Mouse (Mus musculus): ENCODE results near the gene Myo3b. TPM values are rescaled to one million over a fixed set of nuclear protein-coding genes. Genes with fewer than 3 reads are reported as not detected.

The Myo3b gene
- polyA plus RNA-seq, 1 experiment: not detected

DNA sequence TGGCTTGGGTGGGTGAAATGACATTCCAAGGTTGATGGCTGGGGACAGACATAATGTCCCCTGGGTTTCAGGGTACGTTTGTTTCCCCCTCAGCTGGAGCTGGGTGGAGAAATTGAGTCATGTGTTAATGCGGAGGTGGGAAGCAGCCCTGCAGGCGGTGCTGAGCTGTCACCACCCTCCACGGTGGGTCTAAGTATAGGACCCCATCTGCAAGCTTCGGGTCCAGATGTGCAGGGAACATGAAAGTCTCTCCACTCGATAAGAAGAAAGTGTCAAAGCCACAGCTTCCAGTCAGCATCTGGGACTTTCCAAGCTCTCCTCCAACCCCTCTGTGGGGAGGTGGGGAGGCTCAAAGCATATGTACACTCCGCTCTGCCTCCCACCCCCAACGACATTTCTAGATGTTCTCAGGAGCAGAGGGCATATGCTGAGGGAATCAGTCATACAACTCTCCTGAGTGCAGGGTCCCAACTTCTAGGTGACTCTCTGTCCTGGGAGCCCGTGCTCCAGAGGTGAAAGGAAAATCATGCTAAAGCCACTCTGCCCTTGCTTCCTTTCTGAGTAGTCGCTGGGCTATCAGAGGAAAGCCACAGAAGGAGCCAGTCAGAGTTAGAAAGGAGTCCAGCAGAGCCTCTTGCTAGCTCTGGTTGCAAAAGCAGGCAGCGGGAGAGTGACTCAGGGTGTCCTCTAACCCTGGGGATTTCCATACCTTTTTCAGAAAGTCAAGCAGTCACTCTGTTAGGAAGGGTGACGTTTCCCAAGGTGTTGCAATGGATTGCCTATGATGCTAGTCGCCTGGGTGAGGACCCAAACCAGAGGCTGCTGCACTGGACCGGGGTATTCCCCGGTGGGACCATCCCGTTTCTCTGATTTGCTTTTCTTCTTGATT is 79.7 kb downstream of the Myo3b start:
- H3K27ac ChIP-seq (ENCODE audit: insufficient read depth, low read depth, low read length): no peak overlapping the region
- H3K4me1 ChIP-seq (ENCODE audit: control insufficient read depth, insufficient read depth, insufficient read length, low read length): no peaks in the 10 kb centered on the region
- no peak for TF ChIP-seq POLR2A (IDR thresholded peaks at IDR 0.05; ENCODE audit: low read depth, low read length)
- no peak for TF ChIP-seq CTCF (IDR thresholded peaks at IDR 0.05; ENCODE audit: extremely low read depth, insufficient read length, insufficient replicate concordance, low read depth, low read length)
- no peaks in the 10 kb centered on the region for H3K36me3 ChIP-seq (ENCODE audit: control insufficient read depth, insufficient read depth, low read length)
- no peak overlapping the region for H3K4me3 ChIP-seq (ENCODE audit: low read depth, low read length)
- 50% methylated on average over 16 of the region's 16 CpGs for WGBS
- H3K27me3 ChIP-seq (ENCODE audit: control insufficient read depth, insufficient read depth, low read length): no peaks in the 10 kb centered on the region

GRCm38 (mm10) chr2:70119265-70119663 is 80.3 kb downstream of the Myo3b start:
- Histone ChIP-seq H3K27me3 (ENCODE audit: control insufficient read depth, insufficient read depth, low read length) (no peaks in the 10 kb centered on the region), H3K27ac (ENCODE audit: insufficient read depth, low read depth, low read length) (no peak overlapping the region), H3K4me1 (ENCODE audit: control insufficient read depth, insufficient read depth, insufficient read length, low read length) (no peaks in the 10 kb centered on the region), H3K36me3 (ENCODE audit: control insufficient read depth, insufficient read depth, low read length) (no peaks in the 10 kb centered on the region), H3K4me3 (ENCODE audit: low read depth, low read length) (no peak overlapping the region)
- no peak for TF ChIP-seq POLR2A (IDR thresholded peaks at IDR 0.05; ENCODE audit: low read depth, low read length)
- no peak for TF ChIP-seq CTCF (IDR thresholded peaks at IDR 0.05; ENCODE audit: extremely low read depth, insufficient read length, insufficient replicate concordance, low read depth, low read length)
- 80% methylated on average over 2 of the region's 2 CpGs for WGBS

GRCm38 (mm10) chr2:70126330-70126729 is 87.4 kb downstream of the Myo3b start:
- TF ChIP-seq CTCF (IDR thresholded peaks at IDR 0.05; ENCODE audit: extremely low read depth, insufficient read length, insufficient replicate concordance, low read depth, low read length) (no peak), POLR2A (IDR thresholded peaks at IDR 0.05; ENCODE audit: low read depth, low read length) (no peak)
- WGBS: 70% methylated on average over 10 of the region's 10 CpGs

DNA sequence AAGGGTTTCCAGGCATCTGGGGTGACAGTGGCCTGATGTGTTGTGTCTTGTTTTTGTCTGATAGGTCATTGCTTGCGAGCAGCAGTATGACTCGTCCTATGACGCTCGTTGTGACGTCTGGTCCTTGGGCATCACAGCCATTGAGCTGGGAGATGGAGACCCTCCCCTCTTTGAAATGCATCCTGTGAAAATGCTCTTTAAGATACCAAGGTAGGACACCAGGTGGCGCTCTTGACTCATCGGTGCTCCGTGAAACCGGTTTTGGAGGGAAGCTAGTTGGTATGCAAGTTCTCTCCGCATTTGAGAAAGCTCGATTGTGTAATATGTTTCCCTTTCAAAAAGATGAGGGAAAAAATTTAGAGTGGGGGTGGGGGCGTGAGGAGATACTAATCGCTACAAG is 87.9 kb downstream of the Myo3b start:
- Histone ChIP-seq H3K27me3 (ENCODE audit: control insufficient read depth, insufficient read depth, low read length) (0 out of 2 replicates have a peak, but pooled peaks cover 6% of the 10 kb centered on the region), H3K4me3 (ENCODE audit: low read depth, low read length) (no peak overlapping the region), H3K36me3 (ENCODE audit: control insufficient read depth, insufficient read depth, low read length) (no peaks in the 10 kb centered on the region), H3K27ac (ENCODE audit: insufficient read depth, low read depth, low read length) (no peak overlapping the region), H3K4me1 (ENCODE audit: control insufficient read depth, insufficient read depth, insufficient read length, low read length) (no peaks in the 10 kb centered on the region)
- TF ChIP-seq CTCF (IDR thresholded peaks at IDR 0.05; ENCODE audit: extremely low read depth, insufficient read length, insufficient replicate concordance, low read depth, low read length) (peak; percentile 92; the same call in 1 of the 2 replicates), POLR2A (IDR thresholded peaks at IDR 0.05; ENCODE audit: low read depth, low read length) (no peak)
- 2% methylated on average over 13 of the region's 13 CpGs for WGBS

More at GRCm38 (mm10) chr2:70126330-70126729, 87.4 kb downstream of the Myo3b start:
- Histone ChIP-seq H3K36me3 (ENCODE audit: control insufficient read depth, insufficient read depth, low read length) (no peaks in the 10 kb centered on the region), H3K27me3 (ENCODE audit: control insufficient read depth, insufficient read depth, low read length) (0 out of 2 replicates have a peak, but pooled peaks cover 6% of the 10 kb centered on the region), H3K4me1 (ENCODE audit: control insufficient read depth, insufficient read depth, insufficient read length, low read length) (no peaks in the 10 kb centered on the region), H3K4me3 (ENCODE audit: low read depth, low read length) (no peak overlapping the region), H3K27ac (ENCODE audit: insufficient read depth, low read depth, low read length) (no peak overlapping the region)

DNA sequence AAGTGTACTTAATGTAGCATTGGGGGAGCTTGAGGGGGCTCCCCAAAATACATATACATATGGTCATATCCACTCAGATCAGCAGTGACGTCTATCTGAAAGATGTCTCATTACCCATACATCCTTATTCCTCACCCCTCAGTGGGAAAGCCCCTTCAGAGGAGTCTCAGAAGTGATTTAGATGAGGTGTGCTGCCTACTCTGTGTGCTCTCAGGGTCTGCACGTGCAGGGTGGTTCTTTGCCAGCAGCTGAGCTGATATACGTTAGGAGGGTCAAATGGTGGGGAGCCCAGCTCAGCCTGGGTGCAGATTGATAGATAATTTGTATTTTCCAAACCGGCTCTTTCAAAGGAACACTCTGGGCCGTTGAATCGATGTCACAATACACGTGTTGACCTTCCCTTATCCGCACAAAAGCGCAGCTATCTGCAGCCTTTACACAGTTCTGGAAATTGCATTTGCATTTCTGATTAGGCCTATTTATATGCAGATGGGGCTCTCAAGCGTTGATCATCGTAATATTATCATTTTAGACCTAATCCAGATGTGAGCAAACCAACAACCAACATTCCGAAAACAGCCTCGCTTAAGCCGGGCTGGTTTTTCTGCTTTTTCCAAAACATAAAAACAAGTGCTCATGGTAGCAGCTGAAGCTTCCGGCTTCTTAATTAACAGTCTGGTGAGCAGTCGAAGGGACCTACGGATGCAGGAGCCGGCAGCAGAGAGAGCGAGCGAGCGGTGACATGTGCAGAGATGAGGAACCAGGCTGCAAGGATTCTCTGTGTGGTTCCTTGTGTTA is 88.6 kb downstream of the Myo3b start:
- Histone ChIP-seq H3K36me3 (ENCODE audit: control insufficient read depth, insufficient read depth, low read length) (no peaks in the 10 kb centered on the region), H3K4me3 (ENCODE audit: low read depth, low read length) (no peak overlapping the region), H3K27me3 (ENCODE audit: control insufficient read depth, insufficient read depth, low read length) (0 out of 2 replicates have a peak, but pooled peaks cover 6% of the 10 kb centered on the region), H3K27ac (ENCODE audit: insufficient read depth, low read depth, low read length) (no peak overlapping the region), H3K4me1 (ENCODE audit: control insufficient read depth, insufficient read depth, insufficient read length, low read length) (no peaks in the 10 kb centered on the region)
- 15% methylated on average over 21 of the region's 21 CpGs for WGBS
- TF ChIP-seq CTCF (IDR thresholded peaks at IDR 0.05; ENCODE audit: extremely low read depth, insufficient read length, insufficient replicate concordance, low read depth, low read length): no peak
- no peak for TF ChIP-seq POLR2A (IDR thresholded peaks at IDR 0.05; ENCODE audit: low read depth, low read length)

DNA sequence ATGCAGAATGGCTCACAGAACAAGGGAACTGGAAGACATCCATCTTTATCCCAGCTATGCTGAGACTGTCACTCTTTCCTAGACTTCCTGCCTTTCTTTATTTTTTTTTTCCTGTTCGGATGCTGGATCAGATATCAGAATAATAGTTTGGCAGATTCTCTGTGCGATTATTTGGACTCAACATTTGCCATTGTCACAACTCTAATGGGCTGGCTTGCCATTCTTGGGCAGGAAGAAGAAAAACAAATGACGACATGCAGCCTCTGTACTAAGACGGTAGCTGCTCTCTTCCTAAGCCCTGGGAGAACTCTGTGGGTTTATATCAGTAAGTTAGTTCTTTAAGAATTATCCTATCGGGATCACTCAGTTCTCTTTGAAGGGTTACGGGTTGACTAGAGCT is 89.7 kb downstream of the Myo3b start:
- 62% methylated on average over 6 of the region's 6 CpGs for WGBS
- H3K4me3 ChIP-seq (ENCODE audit: low read depth, low read length): no peak overlapping the region
- TF ChIP-seq CTCF (IDR thresholded peaks at IDR 0.05; ENCODE audit: extremely low read depth, insufficient read length, insufficient replicate concordance, low read depth, low read length) (no peak), POLR2A (IDR thresholded peaks at IDR 0.05; ENCODE audit: low read depth, low read length) (no peak)
- H3K27me3 ChIP-seq (ENCODE audit: control insufficient read depth, insufficient read depth, low read length): 0 out of 2 replicates have a peak, but pooled peaks cover 6% of the 10 kb centered on the region
- H3K36me3 ChIP-seq (ENCODE audit: control insufficient read depth, insufficient read depth, low read length): no peaks in the 10 kb centered on the region
- H3K27ac ChIP-seq (ENCODE audit: insufficient read depth, low read depth, low read length): no peak overlapping the region
- no peaks in the 10 kb centered on the region for H3K4me1 ChIP-seq (ENCODE audit: control insufficient read depth, insufficient read depth, insufficient read length, low read length)

DNA sequence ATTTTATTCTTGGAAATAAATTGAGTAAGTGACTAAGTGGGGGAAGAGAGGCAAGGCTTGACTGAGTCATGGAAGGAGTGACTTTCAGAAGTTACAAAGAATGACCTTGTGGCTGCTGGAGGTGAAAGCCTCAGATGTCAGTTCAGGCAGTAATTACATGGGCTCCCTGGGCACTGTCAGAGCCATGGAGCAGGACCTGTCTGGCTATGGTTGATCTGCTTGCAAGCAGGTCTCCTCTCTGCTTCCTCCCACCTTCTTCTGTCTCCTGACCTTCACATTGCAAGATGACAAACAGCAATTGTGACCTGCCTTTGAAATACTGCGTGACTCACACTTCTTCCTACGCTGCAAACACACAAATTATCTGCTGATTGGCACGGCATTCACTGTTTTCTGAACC is 90.6 kb downstream of the Myo3b start:
- no peaks in the 10 kb centered on the region for H3K4me1 ChIP-seq (ENCODE audit: control insufficient read depth, insufficient read depth, insufficient read length, low read length)
- no peak overlapping the region for H3K4me3 ChIP-seq (ENCODE audit: low read depth, low read length)
- WGBS: 48% methylated on average over 3 of the region's 3 CpGs
- 0 out of 2 replicates have a peak, but pooled peaks cover 6% of the 10 kb centered on the region for H3K27me3 ChIP-seq (ENCODE audit: control insufficient read depth, insufficient read depth, low read length)
- no peaks in the 10 kb centered on the region for H3K36me3 ChIP-seq (ENCODE audit: control insufficient read depth, insufficient read depth, low read length)
- TF ChIP-seq POLR2A (IDR thresholded peaks at IDR 0.05; ENCODE audit: low read depth, low read length) (no peak), CTCF (IDR thresholded peaks at IDR 0.05; ENCODE audit: extremely low read depth, insufficient read length, insufficient replicate concordance, low read depth, low read length) (no peak)
- no peak overlapping the region for H3K27ac ChIP-seq (ENCODE audit: insufficient read depth, low read depth, low read length)
